Mouse (Mus musculus) ES-Bruce4 (cell line): Measurements from ENCODE around the gene Nisch.

ENCODE experiments used
- CTCF ChIP-seq: IDR thresholded peaks from one replicate; pipeline ENCODE4 v1.8.1; 2011; ENCODE audit warnings: low read depth, low read length
- EP300 ChIP-seq: IDR thresholded peaks from 2 replicates; pipeline ENCODE4 v1.6.1; 2011; ENCODE audit warnings: low read depth, low read length; ENCODE audit not compliant: insufficient read depth
- POLR2A ChIP-seq: IDR thresholded peaks from one replicate; pipeline ENCODE4 v1.8.1; 2011; ENCODE audit warnings: low read length; ENCODE audit not compliant: insufficient read depth

DNA sequence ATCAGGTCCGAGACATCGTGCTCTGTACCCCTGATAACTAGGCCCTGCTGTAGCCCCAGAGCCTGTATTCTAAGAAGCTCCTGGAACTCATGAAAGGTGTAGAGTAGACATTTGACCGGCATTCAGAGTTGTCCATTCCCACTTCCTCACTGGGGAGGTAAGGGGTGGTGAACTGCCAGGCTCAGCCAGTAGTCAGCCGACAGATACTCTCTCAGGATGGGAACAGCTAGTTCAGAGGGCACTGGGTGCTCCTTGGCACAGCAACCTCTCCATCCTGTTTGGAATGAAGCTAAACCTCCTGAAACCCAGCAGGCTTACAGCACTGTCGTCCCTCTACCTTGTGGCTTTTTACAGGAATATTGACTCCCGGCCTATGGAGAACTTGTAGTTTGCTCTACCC is 4.9 kb downstream of the Nisch start:
- TF ChIP-seq POLR2A, result no peak
- no peak for TF ChIP-seq CTCF
- no peak for TF ChIP-seq EP300
